Mouse (Mus musculus): ENCODE measurements at regions not wholly inside any gene's neighbourhood (a gene's known extent, or its start where the extent isn't known, plus 50 kb on each side); places are given as distances from the start of the nearest gene placed in this dataset.

DNA sequence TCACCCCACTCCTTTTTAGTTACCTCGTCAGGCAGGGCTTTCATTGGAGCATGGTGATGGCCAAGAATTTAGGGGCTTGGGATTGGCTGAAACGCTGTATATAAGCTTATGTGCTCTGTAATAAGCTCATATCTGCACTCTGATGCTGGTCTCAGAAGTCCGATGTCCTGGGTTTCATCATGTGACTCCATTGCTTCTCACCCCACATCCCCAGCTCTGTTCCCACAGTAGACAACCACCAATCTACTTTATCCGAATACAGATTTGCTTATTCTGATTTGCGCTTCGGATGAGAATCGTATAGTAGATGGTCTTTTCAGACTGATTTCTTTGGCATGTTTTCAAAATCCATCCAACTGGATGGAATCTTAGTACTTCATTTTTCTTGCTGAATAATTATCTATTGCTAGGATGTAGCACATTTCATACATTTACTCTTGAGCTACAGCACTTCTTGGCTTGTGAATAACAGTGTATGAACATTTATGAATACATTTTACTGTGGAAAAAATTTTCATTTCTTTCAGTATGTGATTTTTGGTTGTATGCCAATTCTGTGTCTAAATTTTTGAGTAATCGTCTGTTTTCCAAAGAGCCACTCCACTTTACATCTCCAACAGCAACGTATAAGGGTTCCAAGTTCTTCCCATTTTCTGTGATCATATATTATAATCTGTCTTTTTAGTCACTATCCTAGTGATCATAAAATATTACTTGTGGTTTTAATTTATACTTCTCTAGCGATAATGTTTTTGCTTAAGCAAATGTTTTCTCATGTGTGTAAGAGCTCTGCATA is 185.7 kb downstream of the Hace1 start:
- intact Hi-C loops (cut with DNase I) = no loop called here
- no peak for DNase-seq

GRCm38 (mm10) chr10:45779720-45780119 is 202.1 kb downstream of the Hace1 start:
- intact Hi-C loops (cut with DNase I) = no loop called here
- DNase-seq = no peak

DNA sequence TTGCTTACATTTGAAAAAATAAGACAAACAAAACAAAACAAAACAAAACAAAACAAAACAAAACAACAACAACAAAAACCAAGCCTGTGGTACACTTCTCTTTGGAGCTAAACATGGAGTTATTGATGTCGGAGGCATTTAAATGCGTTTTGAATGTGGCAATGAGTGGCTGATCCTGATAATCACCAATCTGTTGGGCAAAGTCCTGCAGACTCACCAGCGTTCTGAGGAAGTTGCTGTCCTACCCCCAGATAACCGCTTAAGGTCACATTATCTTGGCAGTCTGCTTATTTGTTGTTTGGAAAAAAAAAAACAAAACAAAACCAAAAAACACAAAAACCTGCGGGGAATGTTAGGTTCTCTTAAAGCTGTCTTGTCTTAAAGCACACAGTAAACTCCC is 205.4 kb downstream of the Hace1 start:
- DNase-seq = no peak
- intact Hi-C loops (cut with DNase I) = no loop called here

GRCm38 (mm10) chr10:45783461-45784149 is 206.0 kb downstream of the Hace1 start:
- no peak for DNase-seq
- intact Hi-C loops (cut with DNase I) = no loop called here

GRCm38 (mm10) chr10:45784150-45784479 is 206.5 kb downstream of the Hace1 start:
- intact Hi-C loops (cut with DNase I) = no loop called here
- DNase-seq = no peak

DNA sequence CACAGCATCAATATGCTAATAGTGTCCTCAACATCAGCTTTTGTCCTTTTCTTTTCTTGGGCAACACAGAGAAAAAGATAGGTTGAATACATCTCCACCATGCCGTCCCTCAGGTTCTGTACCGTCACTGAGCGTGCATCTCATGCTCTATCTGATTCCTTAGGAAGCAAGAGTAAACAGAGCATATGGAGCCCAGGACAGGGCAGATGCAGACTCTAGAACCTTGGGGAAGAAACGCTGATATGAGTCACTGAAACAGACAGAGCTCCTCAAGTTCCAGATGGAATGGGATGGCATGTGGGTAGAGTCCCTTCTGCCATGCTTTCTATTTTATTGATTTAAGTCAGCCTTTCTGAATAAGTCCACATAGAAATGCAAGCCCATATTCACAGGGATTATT is 206.9 kb downstream of the Hace1 start:
- intact Hi-C loops (cut with DNase I) = no loop called here
- no peak for DNase-seq

DNA sequence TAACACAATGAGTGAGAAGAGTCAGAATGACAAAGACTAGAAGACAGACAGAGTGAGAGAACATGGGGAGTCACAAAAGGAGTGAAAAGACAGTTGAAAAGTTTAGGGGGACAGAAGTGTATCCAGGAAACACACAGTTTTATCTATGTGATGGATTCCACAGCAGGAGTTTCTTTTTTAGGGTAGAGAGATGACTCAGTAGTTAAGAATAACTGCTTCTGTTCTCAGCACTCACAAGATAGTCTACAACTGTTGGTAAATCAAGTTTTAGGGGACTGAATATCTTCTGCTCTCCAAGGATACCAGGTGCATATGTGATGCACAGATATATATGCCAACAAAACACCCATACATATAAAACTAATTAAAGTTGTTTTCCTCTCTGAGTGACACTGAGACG is 210.7 kb downstream of the Hace1 start:
- intact Hi-C loops (cut with DNase I) = no loop called here
- DNase-seq = no peak

- intact Hi-C loops (cut with DNase I) = no loop called here
- DNase-seq = no peak
Observed at GRCm38 (mm10) chr10:45795582-45795981, 218.0 kb downstream of the Hace1 start.

DNA sequence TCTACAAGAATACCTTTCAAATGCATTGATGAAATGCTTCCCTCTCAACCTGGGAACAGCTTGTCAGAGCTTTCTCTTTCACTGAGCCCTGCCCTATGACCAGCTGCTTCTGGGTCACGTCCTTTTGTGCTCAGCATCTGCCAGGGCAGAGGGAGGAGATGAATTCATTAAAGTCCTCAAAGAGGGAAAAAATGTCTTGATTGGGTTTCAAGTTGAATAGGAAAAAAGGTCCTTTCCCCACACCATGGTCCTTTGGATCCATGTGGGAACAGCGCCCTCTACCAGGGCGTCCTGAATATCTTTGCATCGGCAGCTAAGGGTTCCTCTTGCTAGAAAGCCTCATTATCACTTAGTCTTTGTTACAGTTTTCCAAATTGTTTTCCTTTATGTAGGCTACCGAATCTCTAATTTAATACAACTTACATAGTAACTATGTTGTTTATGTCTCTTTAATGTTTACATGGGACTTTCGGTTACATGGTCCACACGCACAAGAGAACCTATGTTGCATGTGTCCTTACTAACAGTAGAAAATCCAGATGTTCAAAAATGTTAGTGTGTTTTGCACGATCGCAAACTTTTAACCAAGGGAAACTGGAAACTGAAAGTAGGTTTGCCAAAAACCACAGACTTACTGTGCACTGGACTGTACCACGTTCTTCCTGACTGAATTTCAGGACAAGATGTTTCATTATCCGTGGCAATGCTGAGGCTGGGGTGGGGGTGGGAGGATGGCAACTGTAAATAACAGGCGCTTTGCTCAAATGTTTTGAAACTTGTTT is 222.6 kb downstream of the Hace1 start:
- intact Hi-C loops (cut with DNase I) = no loop called here

GRCm38 (mm10) chr10:45801463-45801862 is 223.8 kb downstream of the Hace1 start:
- intact Hi-C loops (cut with DNase I) = no loop called here
- no peak for DNase-seq

More for the DNA sequence above, 222.6 kb downstream of the Hace1 start:
- peak; percentile 61 for DNase-seq

DNA sequence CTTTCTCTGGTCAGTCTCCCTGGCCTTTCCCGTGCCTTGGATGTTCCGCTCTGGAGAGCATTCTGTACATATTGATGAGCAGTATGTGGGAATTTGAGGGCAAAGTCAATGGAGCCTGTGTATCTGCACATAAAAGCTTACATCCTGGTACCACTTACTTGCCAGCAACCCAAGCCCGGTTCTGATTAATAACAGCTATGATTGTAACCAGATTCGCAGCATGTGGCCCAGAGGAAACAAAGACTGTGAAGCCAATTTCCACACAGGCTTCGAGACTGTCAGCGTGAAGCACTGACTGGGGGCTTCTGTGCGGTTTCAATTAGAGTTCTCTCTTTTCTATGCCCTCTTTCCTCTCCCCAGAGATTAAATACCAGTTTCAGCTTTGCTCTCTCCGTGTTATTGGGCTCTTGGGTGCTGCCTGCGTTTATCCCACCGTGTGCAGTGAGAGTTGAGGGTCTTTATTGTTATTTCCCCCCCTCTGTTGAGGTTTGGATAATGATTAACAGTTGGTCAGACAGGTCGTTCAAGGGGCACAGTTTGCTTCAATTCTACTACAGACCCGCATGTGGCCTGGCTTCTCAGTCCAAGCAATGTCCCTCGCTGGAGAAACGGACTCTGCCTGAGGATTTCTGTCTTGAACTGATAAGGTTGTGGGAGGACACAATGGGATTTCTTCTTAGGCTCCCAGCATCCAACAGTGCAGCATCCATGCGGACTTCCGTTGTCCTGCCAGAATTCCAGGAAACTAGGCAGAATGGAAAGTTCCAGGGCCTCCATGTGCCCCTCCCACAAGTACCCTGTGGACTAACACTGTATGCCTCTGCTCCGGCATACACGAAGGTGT is 229.6 kb downstream of the Hace1 start:
- intact Hi-C loops (cut with DNase I) = no loop called here
- DNase-seq = no peak

GRCm38 (mm10) chr10:45811882-45812281 is 234.3 kb downstream of the Hace1 start:
- intact Hi-C loops (cut with DNase I) = loop anchor here (10.0 kb wide), 1 partner anchor 127 kb away; no protein-coding TSS in a partner anchor
- DNase-seq = peak; percentile 24

DNA sequence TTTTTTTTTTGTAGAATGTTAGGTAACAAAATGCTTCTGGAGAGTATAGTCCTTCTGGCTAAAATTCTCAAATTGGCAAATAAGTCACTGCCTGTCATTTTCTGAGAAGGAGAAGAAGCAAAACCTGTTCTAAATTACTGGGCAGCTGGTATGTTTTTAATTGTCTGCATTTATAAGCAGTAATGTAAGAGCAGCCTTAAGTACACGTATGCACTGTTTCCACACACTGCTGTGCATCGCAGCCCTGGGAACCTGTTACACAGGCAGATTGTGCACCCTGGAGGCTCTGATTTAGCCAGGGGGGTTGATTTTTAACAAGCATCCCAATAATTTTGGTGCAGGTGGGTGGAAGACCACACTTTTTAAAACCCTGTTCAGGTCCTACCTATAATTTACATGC is 236.2 kb downstream of the Hace1 start:
- intact Hi-C loops (cut with DNase I) = loop anchor here (10.0 kb wide), 1 partner anchor 129 kb away; no protein-coding TSS in a partner anchor
- no peak for DNase-seq

GRCm38 (mm10) chr10:45816679-45817078 is 239.1 kb downstream of the Hace1 start:
- intact Hi-C loops (cut with DNase I) = loop anchor here (10.0 kb wide), 1 partner anchor 132 kb away; no protein-coding TSS in a partner anchor
- DNase-seq = no peak

DNA sequence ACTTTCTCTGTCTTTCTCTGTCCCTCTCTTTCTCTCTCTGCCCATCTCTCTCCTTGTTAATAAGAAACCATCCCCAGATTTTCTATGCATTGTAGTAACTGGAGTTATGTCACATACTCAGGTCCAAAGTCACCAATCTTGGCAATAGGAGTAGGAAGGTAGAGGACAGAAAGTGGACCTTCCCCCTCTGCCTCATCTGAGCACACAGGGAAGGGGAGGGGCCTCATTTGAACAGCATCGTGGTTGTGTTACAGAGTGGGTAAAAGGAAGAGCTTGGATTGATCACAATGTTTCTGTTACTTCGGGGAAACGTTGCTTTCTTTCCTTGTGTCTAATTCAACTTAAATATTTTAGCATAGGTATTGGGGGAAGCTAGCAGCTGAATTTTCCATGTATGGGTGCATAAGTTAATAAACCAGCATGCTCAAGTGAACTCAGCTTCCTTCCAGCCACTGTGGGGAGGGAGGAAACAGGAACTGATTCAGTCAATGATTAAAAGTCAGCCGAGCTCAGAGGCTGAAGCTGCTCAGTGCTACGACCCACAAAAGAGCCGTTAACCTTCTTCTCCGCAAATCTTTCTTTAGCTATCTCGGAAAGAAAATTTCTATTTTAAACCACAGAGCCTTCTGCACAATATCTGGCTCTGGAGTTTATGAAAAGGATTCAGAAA is 243.5 kb downstream of the Hace1 start:
- no peak for DNase-seq
- intact Hi-C loops (cut with DNase I) = no loop called here

DNA sequence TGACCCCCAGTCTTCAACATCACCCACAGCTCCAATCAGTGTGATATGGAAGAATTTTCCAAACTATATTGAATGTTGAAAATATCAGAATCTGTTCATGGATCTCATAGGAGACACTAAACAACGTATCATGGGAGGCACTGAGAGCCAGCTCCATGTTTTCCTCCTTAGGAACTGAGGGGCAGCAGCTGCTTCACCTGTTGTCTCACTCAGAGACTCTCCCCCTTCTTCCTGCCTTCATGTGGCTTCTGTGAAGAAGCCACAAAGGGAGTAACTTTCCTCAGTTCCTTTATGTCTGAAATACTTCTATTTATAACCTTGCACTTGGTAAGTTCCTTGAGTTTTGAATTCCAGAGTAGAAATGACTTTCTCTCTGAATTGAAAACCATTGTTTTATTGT is 244.6 kb downstream of the Hace1 start:
- DNase-seq = no peak
- intact Hi-C loops (cut with DNase I) = no loop called here

- intact Hi-C loops (cut with DNase I) = no loop called here
- DNase-seq = no peak
Observed at GRCm38 (mm10) chr10:45823612-45824011, 246.0 kb downstream of the Hace1 start.

DNA sequence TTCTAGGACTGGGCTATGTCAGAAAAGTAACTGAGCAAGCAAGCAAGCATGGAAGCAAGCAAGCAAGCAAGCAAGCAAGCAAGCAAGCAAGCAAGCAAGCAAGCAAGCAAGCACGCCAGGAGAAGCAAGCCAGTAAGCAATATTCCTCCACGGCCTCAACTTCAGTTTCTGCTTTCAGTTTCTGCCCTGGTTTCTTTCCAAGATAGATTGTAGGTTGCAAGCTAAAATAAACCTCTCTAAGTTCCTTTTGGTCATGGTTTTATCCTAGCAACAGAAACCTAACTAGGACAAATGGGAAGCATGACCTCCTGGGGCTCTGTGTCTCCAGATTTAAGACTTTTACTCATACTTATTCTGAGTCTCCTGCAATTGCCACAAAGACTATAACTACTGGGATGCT is 271.0 kb downstream of the Hace1 start:
- intact Hi-C loops (cut with DNase I) = no loop called here
- DNase-seq = no peak

GRCm38 (mm10) chr10:45849841-45850240 is 272.2 kb downstream of the Hace1 start:
- intact Hi-C loops (cut with DNase I) = no loop called here
- DNase-seq = no peak

DNA sequence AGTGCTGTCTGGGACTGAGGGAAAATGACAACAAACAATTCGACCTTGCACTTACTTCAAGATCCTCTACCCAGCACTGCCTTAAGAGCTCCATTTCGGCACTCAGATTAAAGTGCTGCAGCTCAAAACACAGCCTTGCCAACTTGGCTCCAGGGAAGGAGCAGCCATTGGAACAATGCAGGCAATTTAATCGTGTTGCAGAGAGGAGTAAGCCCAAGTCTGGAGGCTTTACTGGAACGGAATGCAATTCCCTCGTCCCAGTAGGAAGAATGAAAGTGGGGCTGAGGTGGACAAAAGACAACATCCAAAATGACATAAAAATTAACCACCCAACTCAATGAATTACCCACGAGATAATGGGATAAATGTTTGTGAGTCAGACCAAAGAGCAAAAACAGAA is 273.0 kb downstream of the Hace1 start:
- intact Hi-C loops (cut with DNase I) = no loop called here
- peak; percentile 4 for DNase-seq
